Mouse (Mus musculus) G1E (cell line): ENCODE data around the gene Rarg. TPM values are rescaled to one million over a fixed set of nuclear protein-coding genes. Genes with fewer than 3 reads are reported as not detected.

ENCODE experiments used
- ATAC-seq: 2 replicates; pipeline ENCODE4 v1.8.0; 2016; ENCODE audit warnings: mild to moderate bottlenecking; ENCODE audit not compliant: insufficient number of reproducible peaks, poor library complexity, low FRiP score, severe bottlenecking; ENCODE audit errors: extremely low read depth
- DNase-seq: peaks from one replicate; pipeline ENCODE4 v3.0.0; 2012; ENCODE audit warnings: low spot score
- H3K27me3 ChIP-seq: 2 replicates; pipeline ENCODE4 v1.6.1; 2012; ENCODE audit warnings: mild to moderate bottlenecking, low read length, inconsistent platforms; ENCODE audit not compliant: insufficient read depth
- H3K36me3 ChIP-seq: replicated peaks from 2 replicates; pipeline ENCODE3; 2012; ENCODE audit warnings: mild to moderate bottlenecking, inconsistent platforms
- H3K4me1 ChIP-seq: 2 replicates; pipeline ENCODE4 v1.6.1; 2012; ENCODE audit warnings: low read depth, low read length, inconsistent platforms, mixed read lengths; ENCODE audit not compliant: insufficient read depth
- H3K4me3 ChIP-seq: 2 replicates; pipeline ENCODE4 v1.5.1; 2012; ENCODE audit warnings: low read depth, mild to moderate bottlenecking, inconsistent platforms, low read length, moderate library complexity, mixed read lengths
- H3K9me3 ChIP-seq: replicated peaks from 2 replicates; pipeline ENCODE4 v1.6.1; 2012; ENCODE audit warnings: inconsistent platforms
- CTCF ChIP-seq: IDR thresholded peaks from 2 replicates; pipeline ENCODE4 v1.5.1; 2012; ENCODE audit warnings: low read depth, low read length, inconsistent platforms, mixed read lengths
- GATA1 ChIP-seq: IDR thresholded peaks from 2 replicates; pipeline ENCODE4 v1.6.1; 2012; ENCODE audit warnings: borderline replicate concordance, low read length, inconsistent platforms, mixed read lengths
- GATA2 ChIP-seq: IDR thresholded peaks from 2 replicates; pipeline ENCODE4 v1.6.1; 2012; ENCODE audit warnings: low read depth, low read length, inconsistent platforms, borderline replicate concordance
- POLR2AphosphoS5 ChIP-seq: IDR thresholded peaks from 2 replicates; pipeline ENCODE4 v1.6.1; 2012; ENCODE audit warnings: low read depth, low read length, inconsistent platforms; ENCODE audit not compliant: insufficient replicate concordance
- TAL1 ChIP-seq: conservative IDR thresholded peaks from 2 replicates; pipeline ENCODE4 v1.6.1; 2012; ENCODE audit warnings: low read depth, low read length, inconsistent platforms, mixed read lengths
- polyA plus RNA-seq: library from polyadenylated mRNA; stranded (reverse); fragments of >175 nt; gene quantifications from 2 replicates; pipeline ENCODE4 v1.2.3, GENCODE M21; 2012
- total RNA-seq, 2 experiments: library from RNA; stranded (forward) in 1 of 2; stranded (reverse) in 1 of 2; fragments of 200-1000 nt in 1 of 2; fragments of >200 nt in 1 of 2; fragmentation: Nextera tagmentation in 1 of 2; gene quantifications; 2 replicates each; pipeline ENCODE4 v1.2.3; 2014 to 2017

Gene Rarg
- total and polyA plus RNA-seq, 3 experiments: 1.9 to 3.4 (median 2.2) TPM

DNA sequence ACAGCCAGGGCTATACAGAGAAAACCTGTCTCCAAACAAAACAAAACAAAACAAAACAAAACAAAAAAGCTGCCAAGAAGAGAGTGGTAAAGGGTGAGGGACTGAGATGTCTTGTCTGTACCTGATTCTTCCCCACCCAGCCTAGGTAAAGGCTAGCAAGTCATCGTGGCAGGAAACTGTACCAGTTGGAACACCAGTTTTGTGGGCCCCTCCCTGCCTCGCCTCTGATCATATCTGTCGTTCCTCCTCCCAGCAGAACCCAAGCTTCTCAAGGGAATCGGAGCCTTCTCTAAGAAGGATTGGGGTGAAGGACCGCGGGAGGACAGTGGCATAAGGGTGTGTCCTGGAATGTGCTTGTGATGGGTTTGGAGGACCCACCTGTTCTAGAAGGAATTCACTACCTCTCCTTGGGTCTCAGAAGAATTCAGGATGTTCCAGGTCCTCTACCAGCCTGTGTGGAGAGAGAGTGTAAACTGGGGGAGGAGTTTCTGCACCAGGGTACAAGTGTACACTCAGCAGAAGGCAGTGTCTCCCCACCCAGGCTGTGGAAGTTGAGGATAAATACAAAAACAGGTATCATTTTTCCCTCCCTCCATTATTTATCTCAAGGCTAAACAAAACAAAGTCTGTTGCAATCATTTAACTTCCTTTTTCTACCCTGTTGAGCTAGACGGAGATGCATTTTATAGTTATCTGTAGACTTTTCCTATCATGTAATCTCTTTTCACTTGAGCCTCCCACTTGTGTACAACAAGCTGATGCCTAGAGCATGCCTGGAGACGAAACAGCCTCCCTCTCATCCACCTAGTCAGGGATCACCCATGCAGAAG, 25.4 kb upstream of the Rarg start:
- H3K4me3 ChIP-seq: no peak overlapping the region; the same call in 1 of the 2 replicates
- H3K36me3 ChIP-seq: peaks cover 31% of the 10 kb centered on the region
- ATAC-seq (no peak), DNase-seq (no peak)
- TF ChIP-seq CTCF (no peak), GATA2 (no peak), GATA1 (no peak), POLR2AphosphoS5 (no peak), TAL1 (no peak)
- no peaks in the 10 kb centered on the region for H3K9me3 ChIP-seq
- no peaks in the 10 kb centered on the region for H3K27me3 ChIP-seq
- peaks cover 51% of the 10 kb centered on the region for H3K4me1 ChIP-seq

- TF ChIP-seq POLR2AphosphoS5 (no peak), GATA1 (no peak), TAL1 (no peak), CTCF (no peak), GATA2 (no peak)
- H3K4me3 ChIP-seq: peak overlapping the region; percentile 95; the same call in 1 of the 2 replicates
- no peaks in the 10 kb centered on the region for H3K9me3 ChIP-seq
- peaks cover 51% of the 10 kb centered on the region for H3K4me1 ChIP-seq
- H3K27me3 ChIP-seq: 0 out of 2 replicates have a peak, but pooled peaks cover 4% of the 10 kb centered on the region
- DNase-seq: no peak
- peaks cover 31% of the 10 kb centered on the region for H3K36me3 ChIP-seq
- no peak for ATAC-seq
Observed at GRCm38 (mm10) chr15:102280623-102281022, 23.3 kb upstream of the Rarg start.

DNA sequence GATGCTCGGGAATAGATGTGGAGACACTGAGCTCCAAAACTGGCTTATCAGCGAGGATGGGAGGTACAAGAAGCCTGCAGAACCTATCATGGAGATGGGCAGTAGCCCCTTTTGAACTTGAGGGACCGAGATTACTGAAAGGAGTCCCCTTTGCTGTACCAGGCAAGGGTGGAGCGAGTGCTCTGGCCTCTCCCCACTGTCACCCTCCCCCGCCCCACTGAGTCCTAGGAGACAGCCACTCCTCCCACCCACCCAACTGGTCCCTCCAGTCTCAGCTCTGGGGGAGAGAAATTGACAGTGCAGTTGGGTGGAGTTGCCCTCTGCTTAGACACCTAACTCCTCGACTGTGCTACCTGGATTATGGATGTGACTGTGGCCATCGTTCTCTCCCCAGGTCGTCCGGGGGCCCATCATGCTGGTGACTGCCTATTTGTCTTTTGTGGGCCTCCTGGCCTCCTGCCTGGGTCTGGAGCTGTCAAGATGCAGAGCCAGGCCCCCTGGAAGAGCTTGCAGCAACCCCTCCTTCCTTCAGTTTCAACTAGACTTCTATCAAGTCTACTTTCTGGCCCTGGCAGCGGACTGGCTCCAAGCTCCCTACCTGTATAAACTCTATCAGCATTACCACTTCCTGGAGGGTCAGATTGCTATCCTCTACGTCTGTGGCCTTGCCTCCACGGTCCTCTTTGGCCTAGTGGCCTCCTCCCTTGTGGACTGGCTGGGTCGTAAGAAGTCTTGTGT, 22.6 kb upstream of the Rarg start:
- TF ChIP-seq POLR2AphosphoS5 (no peak), GATA2 (no peak), GATA1 (no peak), TAL1 (no peak), CTCF (no peak)
- Histone ChIP-seq H3K9me3 (no peaks in the 10 kb centered on the region), H3K4me1 (peaks cover 51% of the 10 kb centered on the region), H3K4me3 (peak overlapping the region; percentile 95), H3K27me3 (0 out of 2 replicates have a peak, but pooled peaks cover 5% of the 10 kb centered on the region), H3K36me3 (peaks cover 29% of the 10 kb centered on the region)
- peak; percentile 68 for DNase-seq
- ATAC-seq: peak; percentile 35

GRCm38 (mm10) chr15:102279092-102279782, 21.9 kb upstream of the Rarg start, which contains the start of gene Mfsd5:
Mfsd5 (plus strand) TSS chr15:102279454.
- Histone ChIP-seq H3K4me3 (peak within 1 kb of the TSS; percentile 95), H3K4me1 (peaks cover 50% of the 10 kb centered on the region), H3K36me3 (peaks cover 29% of the 10 kb centered on the region), H3K9me3 (no peaks in the 10 kb centered on the region), H3K27me3 (0 out of 2 replicates have a peak, but pooled peaks cover 9% of the 10 kb centered on the region)
- DNase-seq: peak; percentile 94
- TF ChIP-seq GATA2 (no peak), GATA1 (no peak), CTCF (no peak), TAL1 (no peak), POLR2AphosphoS5 (no peak)
- ATAC-seq: peak; percentile 54

DNA sequence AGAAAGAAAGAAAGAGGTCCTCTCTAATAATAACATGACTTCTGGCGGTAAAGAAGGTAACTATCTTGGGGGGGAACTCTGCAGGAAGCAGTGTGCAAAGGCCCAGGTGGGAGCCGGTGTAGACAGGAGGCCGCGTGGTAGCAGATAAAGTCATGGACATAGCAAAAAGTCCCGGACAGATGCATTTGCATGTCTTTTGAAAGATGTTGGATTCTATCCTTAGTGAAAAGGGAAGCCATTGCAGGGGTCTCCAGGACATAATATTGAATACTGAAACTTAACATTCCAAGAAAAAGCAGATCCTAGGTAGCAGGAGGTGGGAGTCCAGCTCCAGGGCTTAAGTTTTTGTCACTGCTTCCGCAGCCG, 21.4 kb upstream of the Rarg start:
- H3K4me1 ChIP-seq: peaks cover 44% of the 10 kb centered on the region
- H3K36me3 ChIP-seq: peaks cover 28% of the 10 kb centered on the region
- H3K27me3 ChIP-seq: 0 out of 2 replicates have a peak, but pooled peaks cover 12% of the 10 kb centered on the region
- H3K9me3 ChIP-seq: no peaks in the 10 kb centered on the region
- DNase-seq (no peak), ATAC-seq (no peak)
- H3K4me3 ChIP-seq: peak overlapping the region; percentile 95
- TF ChIP-seq POLR2AphosphoS5 (no peak), CTCF (no peak), GATA1 (no peak), TAL1 (no peak), GATA2 (no peak)
